Mouse (Mus musculus) CH12.LX (cell line): ENCODE results near the gene Slc6a20a. TPM values are rescaled to one million over a fixed set of nuclear protein-coding genes. Genes with fewer than 3 reads are reported as not detected.

Source experiments
- DNase-seq: peaks from one replicate; pipeline ENCODE4 v3.0.0-alpha.2; 2013; ENCODE audit errors: extremely low read depth
- H3K27ac ChIP-seq: 2 replicates; pipeline ENCODE4 v1.5.1; 2012; ENCODE audit warnings: low read depth, mild to moderate bottlenecking, control low read depth, moderate library complexity; ENCODE audit not compliant: insufficient read depth
- H3K27me3 ChIP-seq: replicated peaks from 2 replicates; pipeline ENCODE3; 2012; ENCODE audit warnings: inconsistent platforms
- H3K36me3 ChIP-seq, 2 experiments: replicated peaks in 1 of 2; 2 replicates each; pipeline versions ENCODE3 to v1.6.1; 2012; ENCODE audit warnings: inconsistent platforms in 1 of 2, low read length in 1 of 2, mild to moderate bottlenecking in 1 of 2, mixed read lengths in 1 of 2, moderate library complexity in 1 of 2; ENCODE audit not compliant: control insufficient read depth in 1 of 2, insufficient read depth in 1 of 2
- H3K4me1 ChIP-seq, 2 experiments: 2 replicates each; pipeline ENCODE4 v1.6.1; 2012; ENCODE audit warnings: inconsistent platforms in 1 of 2, moderate library complexity in 1 of 2; ENCODE audit not compliant: insufficient read depth in 2 of 2, control insufficient read depth in 1 of 2
- H3K4me2 ChIP-seq: 2 replicates; pipeline ENCODE4 v1.6.1; 2012; ENCODE audit warnings: low read depth, mild to moderate bottlenecking, control low read depth; ENCODE audit not compliant: poor library complexity, insufficient read depth, severe bottlenecking
- H3K4me3 ChIP-seq, 3 experiments: fragments of 150-350 bp in 1 of 3; sonication (generic) in 1 of 3; replicated peaks in 1 of 3; 2 replicates each; pipeline versions ENCODE3 to v1.5.1; 2011 to 2012; ENCODE audit warnings: low read depth in 2 of 3, low read length in 2 of 3, mild to moderate bottlenecking in 2 of 3, moderate library complexity in 2 of 3, control low read depth in 1 of 3, improper control_type of control experiment in 1 of 3, inconsistent platforms in 1 of 3, mixed read lengths in 1 of 3; ENCODE audit not compliant: poor library complexity in 1 of 3
- H3K79me2 ChIP-seq: replicated peaks from 2 replicates; pipeline ENCODE4 v1.6.1; 2012; ENCODE audit warnings: mild to moderate bottlenecking, moderate library complexity; ENCODE audit not compliant: control insufficient read depth, poor library complexity, insufficient read depth, severe bottlenecking; ENCODE audit errors: extremely low read depth
- H3K9ac ChIP-seq: 2 replicates; pipeline ENCODE4 v1.6.1; 2012; ENCODE audit warnings: low read depth, mild to moderate bottlenecking, control low read depth, moderate library complexity; ENCODE audit not compliant: insufficient read depth
- H3K9me3 ChIP-seq: replicated peaks from 2 replicates; pipeline ENCODE3; 2012; ENCODE audit warnings: low read length, inconsistent platforms, mixed read lengths
- BHLHE40 ChIP-seq: IDR thresholded peaks from 2 replicates; pipeline ENCODE4 v1.6.1; 2011; ENCODE audit warnings: mild to moderate bottlenecking, low read depth, low read length, improper control_type of control experiment
- CHD1 ChIP-seq: IDR thresholded peaks from 2 replicates; pipeline ENCODE4 v1.6.1; 2012; ENCODE audit warnings: low read depth, low read length, improper control_type of control experiment, inconsistent platforms
- CHD2 ChIP-seq: IDR thresholded peaks from 2 replicates; pipeline ENCODE4 v1.6.1; 2011; ENCODE audit warnings: low read length, improper control_type of control experiment
- CTCF ChIP-seq, 2 experiments: IDR thresholded peaks in 1 of 2; conservative IDR thresholded peaks in 1 of 2; 2 replicates each; pipeline ENCODE4 v1.5.1; 2011 to 2012; ENCODE audit warnings: low read depth in 2 of 2, low read length in 2 of 2, improper control_type of control experiment in 1 of 2, inconsistent platforms in 1 of 2, mild to moderate bottlenecking in 1 of 2, moderate library complexity in 1 of 2
- E2F4 ChIP-seq: IDR thresholded peaks from 2 replicates; pipeline ENCODE4 v1.6.1; 2011; ENCODE audit warnings: low read depth, low read length, improper control_type of control experiment; ENCODE audit not compliant: insufficient replicate concordance
- ELF1 ChIP-seq: IDR thresholded peaks from 2 replicates; pipeline ENCODE4 v1.6.1; 2014; ENCODE audit warnings: low read depth, mild to moderate bottlenecking, inconsistent platforms, low read length, improper control_type of control experiment
- EP300 ChIP-seq: IDR thresholded peaks from 2 replicates; pipeline ENCODE4 v1.6.1; 2011; ENCODE audit warnings: low read length, improper control_type of control experiment
- GABPA ChIP-seq: IDR thresholded peaks from 2 replicates; pipeline ENCODE4 v1.6.1; 2012; ENCODE audit warnings: low read depth, low read length, improper control_type of control experiment, inconsistent platforms; ENCODE audit not compliant: insufficient replicate concordance
- HCFC1 ChIP-seq: IDR thresholded peaks from 2 replicates; pipeline ENCODE4 v1.6.1; 2012; ENCODE audit warnings: low read depth, mild to moderate bottlenecking, inconsistent platforms, low read length, improper control_type of control experiment
- JUN ChIP-seq: IDR thresholded peaks from 2 replicates; pipeline ENCODE4 v1.6.1; 2011; ENCODE audit warnings: low read depth, mild to moderate bottlenecking, low read length, improper control_type of control experiment, moderate library complexity; ENCODE audit not compliant: insufficient read depth
- JUND ChIP-seq: conservative IDR thresholded peaks from 2 replicates; pipeline ENCODE4 v1.6.1; 2011; ENCODE audit warnings: low read depth, low read length, improper control_type of control experiment
- KAT2A ChIP-seq: IDR thresholded peaks from 2 replicates; pipeline ENCODE4 v1.6.1; 2012; ENCODE audit warnings: low read length, improper control_type of control experiment, inconsistent platforms; ENCODE audit not compliant: insufficient replicate concordance
- MAX ChIP-seq: IDR thresholded peaks from 2 replicates; pipeline ENCODE4 v1.6.1; 2011; ENCODE audit warnings: low read length, improper control_type of control experiment
- MEF2A ChIP-seq: IDR thresholded peaks from 2 replicates; pipeline ENCODE4 v1.6.1; 2014; ENCODE audit warnings: low read depth, mild to moderate bottlenecking, inconsistent platforms, low read length, improper control_type of control experiment, borderline replicate concordance
- MYC ChIP-seq: IDR thresholded peaks from 2 replicates; pipeline ENCODE4 v1.6.1; 2011; ENCODE audit warnings: low read depth, mild to moderate bottlenecking, improper control_type of control experiment, low read length
- NELFE ChIP-seq: IDR thresholded peaks from 2 replicates; pipeline ENCODE4 v1.6.1; 2011; ENCODE audit warnings: low read depth, low read length, improper control_type of control experiment
- PAX5 ChIP-seq: IDR thresholded peaks from 2 replicates; pipeline ENCODE4 v1.6.1; 2012; ENCODE audit warnings: low read length, inconsistent platforms, mixed read lengths
- POLR2AphosphoS2 ChIP-seq: IDR thresholded peaks from 2 replicates; pipeline ENCODE4 v1.6.1; 2011; ENCODE audit warnings: low read depth, low read length, improper control_type of control experiment
- RAD21 ChIP-seq: IDR thresholded peaks from 2 replicates; pipeline ENCODE4 v1.6.1; 2011; ENCODE audit warnings: low read depth, mild to moderate bottlenecking, low read length, improper control_type of control experiment, moderate library complexity
- RCOR1 ChIP-seq: conservative IDR thresholded peaks from 2 replicates; pipeline ENCODE4 v1.6.1; 2012; ENCODE audit warnings: low read depth, mild to moderate bottlenecking, inconsistent platforms, low read length, improper control_type of control experiment
- SMC3 ChIP-seq: IDR thresholded peaks from 2 replicates; pipeline ENCODE4 v1.6.1; 2011; ENCODE audit warnings: low read depth, low read length, improper control_type of control experiment
- TCF12 ChIP-seq: IDR thresholded peaks from 2 replicates; pipeline ENCODE4 v1.6.1; 2014; ENCODE audit warnings: low read depth, mild to moderate bottlenecking, inconsistent platforms, low read length, improper control_type of control experiment
- USF1 ChIP-seq: IDR thresholded peaks from 2 replicates; pipeline ENCODE4 v1.6.1; 2014; ENCODE audit warnings: low read depth, mild to moderate bottlenecking, inconsistent platforms, low read length, improper control_type of control experiment
- USF2 ChIP-seq: conservative IDR thresholded peaks from 2 replicates; pipeline ENCODE4 v1.6.1; 2011; ENCODE audit warnings: low read depth, low read length, improper control_type of control experiment
- ZC3H11A ChIP-seq: IDR thresholded peaks from 2 replicates; pipeline ENCODE4 v1.6.1; 2012; ENCODE audit warnings: low read depth, mild to moderate bottlenecking, inconsistent platforms, low read length, improper control_type of control experiment
- ZKSCAN1 ChIP-seq: IDR thresholded peaks from 2 replicates; pipeline ENCODE4 v1.6.1; 2012; ENCODE audit warnings: low read depth, inconsistent platforms, low read length, improper control_type of control experiment, borderline replicate concordance
- ZMIZ1 ChIP-seq: IDR thresholded peaks from 2 replicates; pipeline ENCODE4 v1.6.1; 2012; ENCODE audit warnings: low read depth, mild to moderate bottlenecking, inconsistent platforms, low read length, improper control_type of control experiment
- ZNF384 ChIP-seq: IDR thresholded peaks from 2 replicates; pipeline ENCODE4 v1.6.1; 2012; ENCODE audit warnings: low read depth, low read length, improper control_type of control experiment, inconsistent platforms
- dilution Hi-C: fragments of 300-500 bp; cut with MboI; formaldehyde crosslinking; loops from 2 replicates; pipeline ENCODE4 v1.14.3; 2020; ENCODE audit warnings: low sequenced_read_pairs; ENCODE audit not compliant: extremely low pct_unique_long_range_greater_than_20kb, extremely low pct_ligation_motif_present
- in situ Hi-C: fragments of 300-500 bp; cut with MboI; formaldehyde crosslinking; loops from 3 replicates; pipeline ENCODE4 v1.14.3; 2019; ENCODE audit warnings: low sequenced_read_pairs, low pct_ligation_motif_present, low pct_unique_long_range_greater_than_20kb, mixed read lengths
- polyA plus RNA-seq: library from polyadenylated mRNA; unstranded; fragments of >175 nt; gene quantifications from 2 replicates; pipeline ENCODE4 v1.2.1, GENCODE M21; 2012; ENCODE audit warnings: low read depth; ENCODE audit not compliant: insufficient read length
- total RNA-seq, 2 experiments: library from RNA; depleted of rRNA; stranded (reverse); fragments of 300-350 nt in 1 of 2; fragments of >200 nt in 1 of 2; gene quantifications; 2 replicates each; pipeline ENCODE4 v1.2.3; 2012 to 2014

The Slc6a20a gene
- total and polyA plus RNA-seq, 3 experiments = not detected

- DNase-seq = no peak
- no peak overlapping the region for H3K27ac ChIP-seq
- dilution Hi-C loops (no loop called here), in situ Hi-C loops (no loop called here)
- no peaks in the 10 kb centered on the region for H3K27me3 ChIP-seq
- no peak overlapping the region for H3K4me3 ChIP-seq
- peaks cover 4 to 46% of the 10 kb centered on the region in 2 experiments for H3K4me1 ChIP-seq
- H3K4me2 ChIP-seq = no peak overlapping the region
- H3K9ac ChIP-seq = no peak overlapping the region
- H3K79me2 ChIP-seq = no peaks in the 10 kb centered on the region
- no peaks in the 10 kb centered on the region for H3K36me3 ChIP-seq
- TF ChIP-seq USF1 (no peak), EP300 (no peak), MEF2A (no peak), ZNF384 (no peak), MAX (no peak), CTCF (conservative IDR thresholded peaks at IDR 0.05 in 1 of 2, IDR thresholded peaks at IDR 0.05 in 1 of 2; ENCODE audit: low read depth in 2 of 2, low read length in 2 of 2) (no peak), ZKSCAN1 (no peak), JUN (no peak), POLR2AphosphoS2 (no peak), RCOR1 (no peak), RAD21 (no peak), HCFC1 (no peak), NELFE (no peak), BHLHE40 (no peak), USF2 (no peak), CHD2 (no peak), CHD1 (no peak), GABPA (no peak), PAX5 (no peak), MYC (no peak)
- no peaks in the 10 kb centered on the region for H3K9me3 ChIP-seq
These were observed 45.7 kb downstream of the Slc6a20a start for GRCm38 (mm10) chr9:123632993-123633392.

DNA sequence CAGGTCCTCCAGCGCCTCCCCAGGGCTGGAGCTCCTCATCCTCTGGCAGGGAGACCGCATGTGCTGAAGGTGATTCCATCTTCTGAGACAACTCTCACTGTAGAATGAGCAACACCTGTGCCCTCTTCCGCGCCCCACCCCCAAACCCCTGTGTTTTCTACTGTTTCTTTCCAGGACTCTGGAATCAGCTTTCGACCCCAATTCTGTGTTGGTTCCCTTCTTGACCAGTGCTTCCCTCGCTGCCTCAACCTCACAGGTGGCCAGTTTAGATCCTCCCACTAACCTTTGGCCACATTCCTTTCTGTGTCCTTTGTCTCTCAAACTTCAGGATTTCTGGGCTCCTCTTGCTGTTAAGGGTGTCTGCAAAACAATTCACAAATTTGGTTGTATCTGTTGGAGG lies 46.4 kb downstream of the Slc6a20a start, which contains the start of gene Slc6a20b:
Slc6a20b (minus strand) TSS at position 285 of the 400 bp plus-strand sequence.
- in situ Hi-C loops (no loop called here), dilution Hi-C loops (no loop called here)
- Histone ChIP-seq H3K4me1 (peaks cover 4 to 46% of the 10 kb centered on the region in 2 experiments), H3K9ac (no peak within 1 kb of the TSS), H3K9me3 (no peaks in the 10 kb centered on the region), H3K27me3 (no peaks in the 10 kb centered on the region), H3K4me2 (no peak within 1 kb of the TSS), H3K4me3 (no peak within 1 kb of the TSS), H3K27ac (no peak within 1 kb of the TSS), H3K36me3 (no peaks in the 10 kb centered on the region), H3K79me2 (no peaks in the 10 kb centered on the region)
- TF ChIP-seq BHLHE40 (no peak), SMC3 (no peak), CHD2 (no peak), ELF1 (no peak), TCF12 (no peak), E2F4 (no peak), ZMIZ1 (no peak), RAD21 (no peak), JUND (no peak), KAT2A (no peak), ZC3H11A (no peak)
- no peak for DNase-seq
